In genomic region chr9:65444692-65445091, GRCm38 (mm10) we compare ENCODE assay signal across 27 mouse cellular contexts. TPM values are rescaled to one million over a fixed set of nuclear protein-coding genes. Genes with fewer than 3 reads are reported as not detected.
DNase-seq lines count a peak whose midpoint lies in the region; ATAC-seq and TF ChIP-seq lines count a peak whose summit lies in the region.
"Had no signal": no experiment of that assay in that cellular context is flagged by ENCODE, and none has a peak within 500 bp of the region (broad histone marks: within the 10 kb centered on the region; RNA-seq: fewer than 3 reads in every experiment).

No protein-coding gene starts in this region.

- no peaks in the 10 kb centered on the region for H3K27me3 ChIP-seq in hindbrain, postnatal 0 days (ENCODE audit: insufficient read depth, low read length)
- no peaks in the 10 kb centered on the region for H3K27me3 ChIP-seq in hindbrain, embryonic 10.5 days (ENCODE audit: insufficient read depth, poor library complexity, severe bottlenecking)
- no peaks in the 10 kb centered on the region for H3K27me3 ChIP-seq in lung, postnatal 0 days (replicated peaks; ENCODE audit: insufficient read depth, low read length)
- H3K27me3 ChIP-seq in CH12.LX (replicated peaks) = no peaks in the 10 kb centered on the region
- H3K27me3 ChIP-seq: embryonic facial prominence, embryonic 12.5 days; heart, embryonic 13.5 days; hindbrain, embryonic 13.5 days had no signal

- 91% methylated on average over 4 of the region's 4 CpGs for WGBS in hindbrain, postnatal 0 days
- 92% methylated on average over 4 of the region's 4 CpGs for WGBS in hindbrain, embryonic 10.5 days
- WGBS in lung, postnatal 0 days = 91% methylated on average over 4 of the region's 4 CpGs

- TF ChIP-seq POLR2A in CH12.LX (IDR thresholded peaks at IDR 0.05; ENCODE audit: low read depth, low read length) = no peak

- no peaks in the 10 kb centered on the region for H3K4me1 ChIP-seq in hindbrain, postnatal 0 days (ENCODE audit: insufficient read depth, low read length)
- no peaks in the 10 kb centered on the region for H3K4me1 ChIP-seq in hindbrain, embryonic 10.5 days (replicated peaks)
- no peaks in the 10 kb centered on the region for H3K4me1 ChIP-seq in lung, postnatal 0 days (ENCODE audit: insufficient read depth, low read depth, low read length)
- H3K4me1 ChIP-seq in CH12.LX (ENCODE audit: control insufficient read depth in 1 of 2, insufficient read depth in 2 of 2) = peaks cover 0 to 7% of the 10 kb centered on the region in 2 experiments; a peak in 1 of 4 replicates
- H3K4me1 ChIP-seq: embryonic facial prominence, embryonic 12.5 days; heart, embryonic 13.5 days; hindbrain, embryonic 13.5 days had no signal

- dilution Hi-C loops in CH12.LX (cut with MboI; ENCODE audit: extremely low pct_ligation_motif_present, extremely low pct_unique_long_range_greater_than_20kb, low sequenced_read_pairs) = no loop called here

- in situ Hi-C loops in CH12.LX (cut with MboI; ENCODE audit: low pct_ligation_motif_present, low pct_unique_long_range_greater_than_20kb, low sequenced_read_pairs) = loop anchor here (10.0 kb wide), 1 partner anchor 140 kb away; the partner anchor contains the start of genes Pif1 and Plekho2

- H3K4me3 ChIP-seq in hindbrain, postnatal 0 days (ENCODE audit: low read length) = no peak overlapping the region
- no peak overlapping the region for H3K4me3 ChIP-seq in hindbrain, embryonic 10.5 days
- H3K4me3 ChIP-seq in layer of hippocampus, adult 2 months = no peak overlapping the region
- H3K4me3 ChIP-seq in lung, postnatal 0 days (ENCODE audit: low read depth, low read length) = no peak overlapping the region
- no peak overlapping the region for H3K4me3 ChIP-seq in CH12.LX (replicated peaks in 1 of 3; ENCODE audit: low read depth in 2 of 3, low read length in 2 of 3, poor library complexity in 1 of 3)
- H3K4me3 ChIP-seq: embryonic facial prominence, embryonic 12.5 days; heart, embryonic 13.5 days; hindbrain, embryonic 13.5 days had no signal

- H3K36me3 ChIP-seq in hindbrain, postnatal 0 days (ENCODE audit: insufficient read depth, low read length) = peaks cover 60% of the 10 kb centered on the region
- peaks cover 82% of the 10 kb centered on the region for H3K36me3 ChIP-seq in hindbrain, embryonic 10.5 days
- H3K36me3 ChIP-seq in lung, postnatal 0 days (ENCODE audit: insufficient read depth, low read length) = peaks cover 21% of the 10 kb centered on the region
- H3K36me3 ChIP-seq in CH12.LX (replicated peaks in 1 of 2; ENCODE audit: control insufficient read depth in 1 of 2, insufficient read depth in 1 of 2, low read length in 1 of 2) = peaks cover 57 to 91% of the 10 kb centered on the region in 2 experiments

- H3K27ac ChIP-seq in hindbrain, postnatal 0 days = no peak overlapping the region
- H3K27ac ChIP-seq in hindbrain, embryonic 10.5 days = no peak overlapping the region
- H3K27ac ChIP-seq in layer of hippocampus, adult 2 months = no peak overlapping the region
- no peak overlapping the region for H3K27ac ChIP-seq in lung, postnatal 0 days (ENCODE audit: low read length)
- no peak overlapping the region for H3K27ac ChIP-seq in CH12.LX (ENCODE audit: insufficient read depth, low read depth)
- H3K27ac ChIP-seq: embryonic facial prominence, embryonic 12.5 days; heart, embryonic 13.5 days; hindbrain, embryonic 13.5 days had no signal

- H3K9ac ChIP-seq in hindbrain, postnatal 0 days (replicated peaks; ENCODE audit: low read length) = no peak overlapping the region
- H3K9ac ChIP-seq in lung, postnatal 0 days (replicated peaks; ENCODE audit: low read depth) = no peak overlapping the region
- H3K9ac ChIP-seq in CH12.LX (ENCODE audit: insufficient read depth, low read depth) = no peak overlapping the region
- H3K9ac ChIP-seq: embryonic facial prominence, embryonic 12.5 days; heart, embryonic 13.5 days; hindbrain, embryonic 13.5 days had no signal

- peak; percentile 13 for DNase-seq in hindbrain, postnatal 0 days (ENCODE audit: low spot score)
- no peak for DNase-seq in hindbrain, embryonic 10.5 days (ENCODE audit: low spot score)
- no peak for DNase-seq in layer of hippocampus, adult 2 months (ENCODE audit: low spot score in 2 of 2)
- no peak for DNase-seq in layer of hippocampus, adult 9-11 months
- no peak for DNase-seq in lung, postnatal 0 days (ENCODE audit: low spot score)
- DNase-seq in lung, postnatal 36 days = no peak
- DNase-seq in CH12.LX (ENCODE audit: extremely low read depth) = no peak
- DNase-seq in testis, postnatal 10 days (ENCODE audit: low spot score) = no peak
- DNase-seq: adrenal gland, postnatal 10 days; B cell, adult 2 months; cerebellum, adult 11 months; cerebellum, adult 8-10 months; cerebellum, postnatal 25 days; gastrocnemius, postnatal 25 days; heart, postnatal 10 days; heart, postnatal 4 days had no signal

- no peak overlapping the region for H3K4me2 ChIP-seq in hindbrain, postnatal 0 days (ENCODE audit: low read depth, low read length)
- no peak overlapping the region for H3K4me2 ChIP-seq in lung, postnatal 0 days (replicated peaks; ENCODE audit: low read depth, low read length)
- no peak overlapping the region for H3K4me2 ChIP-seq in CH12.LX (ENCODE audit: insufficient read depth, low read depth, poor library complexity, severe bottlenecking)
- H3K4me2 ChIP-seq: embryonic facial prominence, embryonic 12.5 days; heart, embryonic 13.5 days; hindbrain, embryonic 13.5 days had no signal

- TF ChIP-seq EP300 in lung, postnatal 0 days (IDR thresholded peaks at IDR 0.05) = no peak
- TF ChIP-seq EP300 in CH12.LX (IDR thresholded peaks at IDR 0.05; ENCODE audit: low read length) = no peak

- TF ChIP-seq CTCF in hindbrain, postnatal 0 days (IDR thresholded peaks at IDR 0.05; ENCODE audit: low read depth) = peak; percentile 52
- TF ChIP-seq CTCF in layer of hippocampus, adult 2 months (conservative IDR thresholded peaks at IDR 0.05) = peak; percentile 58
- peak; percentile 31 for TF ChIP-seq CTCF in lung, postnatal 0 days (IDR thresholded peaks at IDR 0.05)
- peak in 1 of 2 experiments; percentile 36; a peak in 2 of 4 replicates for TF ChIP-seq CTCF in CH12.LX (conservative IDR thresholded peaks at IDR 0.05 in 1 of 2, IDR thresholded peaks at IDR 0.05 in 1 of 2; ENCODE audit: low read depth in 2 of 2, low read length in 2 of 2)

- H3K9me3 ChIP-seq in hindbrain, postnatal 0 days (ENCODE audit: low read length) = no peaks in the 10 kb centered on the region
- peaks cover 3% of the 10 kb centered on the region; the same call in 1 of the 2 replicates for H3K9me3 ChIP-seq in hindbrain, embryonic 10.5 days
- no peaks in the 10 kb centered on the region for H3K9me3 ChIP-seq in lung, postnatal 0 days (ENCODE audit: low read length)
- H3K9me3 ChIP-seq in CH12.LX (replicated peaks; ENCODE audit: low read length) = no peaks in the 10 kb centered on the region
- H3K9me3 ChIP-seq: embryonic facial prominence, embryonic 12.5 days; heart, embryonic 13.5 days; hindbrain, embryonic 13.5 days had no signal

- ATAC-seq in hindbrain, postnatal 0 days = no peak
- ATAC-seq in lung, postnatal 0 days = no peak
- ATAC-seq: CD4-positive, CD25-positive, alpha-beta regulatory T cell, adult 4 months; forebrain, embryonic 16.5 days had no signal

- H3K79me2 ChIP-seq in CH12.LX (replicated peaks; ENCODE audit: control insufficient read depth, extremely low read depth, insufficient read depth, poor library complexity, severe bottlenecking) = no peaks in the 10 kb centered on the region

- TF ChIP-seq RAD21 in CH12.LX (IDR thresholded peaks at IDR 0.05; ENCODE audit: low read depth, low read length) = peak; percentile 9

RNA-seq across cellular contexts. Expression of gene Mtfmt, which starts 9.1 kb away (rescaled TPM):
- 11.8 and 19.0 TPM in 2 replicates for total RNA-seq in hindbrain, postnatal 0 days (2014; rRNA removed)
- 16.4 and 18.9 TPM in 2 replicates for polyA plus RNA-seq in hindbrain, postnatal 0 days (2015; fragmentation: Nextera tagmentation; extraction: Ambion mirVana)
- polyA plus RNA-seq in hindbrain, embryonic 10.5 days (2016; fragmentation: Nextera tagmentation; extraction: Ambion mirVana) = 20.5 TPM in 2 replicates
- 10 to 100 TPM; 18.5 to 20.3 TPM for total RNA-seq in layer of hippocampus, adult 2 months (2021)
- polyA plus RNA-seq in lung, postnatal 0 days (2015; fragmentation: Nextera tagmentation; extraction: Ambion mirVana) = 10.2 and 11.5 TPM in 2 replicates
- 18.1 and 21.3 TPM in 2 replicates for total RNA-seq in CH12.LX (2012; rRNA removed)
- 23.9 and 26.3 TPM in 2 replicates for total RNA-seq in CH12.LX (2014; rRNA removed)
- polyA plus RNA-seq in CH12.LX (2012; ENCODE audit: insufficient read length, low read depth) = 26.2 and 26.3 TPM in 2 replicates

RNA-seq across cellular contexts. Expression of gene Spg21, which starts 16.1 kb away (rescaled TPM):
- total RNA-seq in hindbrain, postnatal 0 days (2014; rRNA removed) = 71.6 and 72.1 TPM in 2 replicates
- polyA plus RNA-seq in hindbrain, postnatal 0 days (2015; fragmentation: Nextera tagmentation; extraction: Ambion mirVana) = 91.9 and 99.3 TPM in 2 replicates
- polyA plus RNA-seq in hindbrain, embryonic 10.5 days (2016; fragmentation: Nextera tagmentation; extraction: Ambion mirVana) = 98.2 and 102 TPM in 2 replicates
- 10 to 100 TPM; 32.3 to 33.6 TPM for total RNA-seq in layer of hippocampus, adult 2 months (2021)
- polyA plus RNA-seq in lung, postnatal 0 days (2015; fragmentation: Nextera tagmentation; extraction: Ambion mirVana) = 94.0 and 94.2 TPM in 2 replicates
- total RNA-seq in CH12.LX (2012; rRNA removed) (40.4 and 43.2 TPM in 2 replicates), CH12.LX (2014; rRNA removed) (131 and 136 TPM in 2 replicates)
- 43.4 and 48.9 TPM in 2 replicates for polyA plus RNA-seq in CH12.LX (2012; ENCODE audit: insufficient read length, low read depth)

RNA-seq across cellular contexts. Expression of gene Slc51b, which starts 21.9 kb away (rescaled TPM):
- not detected in 2 replicates for total RNA-seq in hindbrain, postnatal 0 days (2014; rRNA removed)
- polyA plus RNA-seq in hindbrain, postnatal 0 days (2015; fragmentation: Nextera tagmentation; extraction: Ambion mirVana) = not detected in 2 replicates
- polyA plus RNA-seq in hindbrain, embryonic 10.5 days (2016; fragmentation: Nextera tagmentation; extraction: Ambion mirVana) = not detected in 2 replicates
- not detected for total RNA-seq in layer of hippocampus, adult 2 months (2021)
- not detected in 2 replicates for polyA plus RNA-seq in lung, postnatal 0 days (2015; fragmentation: Nextera tagmentation; extraction: Ambion mirVana)
- not detected in 2 replicates for total RNA-seq in CH12.LX (2012; rRNA removed)
- total RNA-seq in CH12.LX (2014; rRNA removed) = not detected in 2 replicates
- polyA plus RNA-seq in CH12.LX (2012; ENCODE audit: insufficient read length, low read depth) = not detected in 2 replicates
- total RNA-seq: gastrocnemius, adult 18-20 months; gastrocnemius, postnatal 25 days; granulocyte monocyte progenitor cell, adult 5-6 weeks; heart, postnatal 10 days; heart, postnatal 4 days; MEL had no signal
- polyA plus RNA-seq: brain, embryonic 14.5 days; CD4-positive, CD25-positive, alpha-beta regulatory T cell, adult 4 months; cortical plate, adult 2 months; embryonic facial prominence, embryonic 12.5 days; forebrain, embryonic 11.5 days; forebrain, embryonic 16.5 days; heart, embryonic 13.5 days; hindbrain, embryonic 13.5 days had no signal

RNA-seq across cellular contexts. Expression of gene Rasl12, which starts 46.4 kb away (rescaled TPM):
- total RNA-seq in hindbrain, postnatal 0 days (2014; rRNA removed) = 6.2 and 7.0 TPM in 2 replicates
- 4.0 and 4.7 TPM in 2 replicates for polyA plus RNA-seq in hindbrain, postnatal 0 days (2015; fragmentation: Nextera tagmentation; extraction: Ambion mirVana)
- 6.3 and 7.8 TPM in 2 replicates for polyA plus RNA-seq in hindbrain, embryonic 10.5 days (2016; fragmentation: Nextera tagmentation; extraction: Ambion mirVana)
- 1 to 10 TPM; 3.1 to 3.9 TPM for total RNA-seq in layer of hippocampus, adult 2 months (2021)
- polyA plus RNA-seq in lung, postnatal 0 days (2015; fragmentation: Nextera tagmentation; extraction: Ambion mirVana) = 73.2 and 84.4 TPM in 2 replicates
- total RNA-seq in CH12.LX (2012; rRNA removed) (0.08 and 0.13 TPM in 2 replicates), CH12.LX (2014; rRNA removed) (0.09 TPM in 1 of 2 replicates, not detected in the other)
- polyA plus RNA-seq in CH12.LX (2012; ENCODE audit: insufficient read length, low read depth) = not detected in 2 replicates
- total RNA-seq: granulocyte monocyte progenitor cell, adult 5-6 weeks had no signal
- polyA plus RNA-seq: CD4-positive, CD25-positive, alpha-beta regulatory T cell, adult 4 months had no signal

RNA-seq across cellular contexts. Expression of gene Kbtbd13, which starts 53.2 kb away (rescaled TPM):
- 1.0 and 1.3 TPM in 2 replicates for total RNA-seq in hindbrain, postnatal 0 days (2014; rRNA removed)
- 0.46 and 0.50 TPM in 2 replicates for polyA plus RNA-seq in hindbrain, postnatal 0 days (2015; fragmentation: Nextera tagmentation; extraction: Ambion mirVana)
- polyA plus RNA-seq in hindbrain, embryonic 10.5 days (2016; fragmentation: Nextera tagmentation; extraction: Ambion mirVana) = 0.80 and 0.85 TPM in 2 replicates
- total RNA-seq in layer of hippocampus, adult 2 months (2021) = under 1 TPM; 0.29 to 0.44 TPM
- 2.4 and 2.9 TPM in 2 replicates for polyA plus RNA-seq in lung, postnatal 0 days (2015; fragmentation: Nextera tagmentation; extraction: Ambion mirVana)
- total RNA-seq in CH12.LX (2012; rRNA removed) (not detected in 2 replicates), CH12.LX (2014; rRNA removed) (not detected in 2 replicates)
- not detected in 2 replicates for polyA plus RNA-seq in CH12.LX (2012; ENCODE audit: insufficient read length, low read depth)
- total RNA-seq: MEL had no signal
- polyA plus RNA-seq: CD4-positive, CD25-positive, alpha-beta regulatory T cell, adult 4 months had no signal
